Mouse (Mus musculus) lung, postnatal 4 days (tissue): ENCODE data around the gene Cdh4.

Experiments used
- DNase-seq, 2 experiments: peaks; one replicate each; pipeline ENCODE4 v3.0.0; 2021

The Cdh4 gene

DNA sequence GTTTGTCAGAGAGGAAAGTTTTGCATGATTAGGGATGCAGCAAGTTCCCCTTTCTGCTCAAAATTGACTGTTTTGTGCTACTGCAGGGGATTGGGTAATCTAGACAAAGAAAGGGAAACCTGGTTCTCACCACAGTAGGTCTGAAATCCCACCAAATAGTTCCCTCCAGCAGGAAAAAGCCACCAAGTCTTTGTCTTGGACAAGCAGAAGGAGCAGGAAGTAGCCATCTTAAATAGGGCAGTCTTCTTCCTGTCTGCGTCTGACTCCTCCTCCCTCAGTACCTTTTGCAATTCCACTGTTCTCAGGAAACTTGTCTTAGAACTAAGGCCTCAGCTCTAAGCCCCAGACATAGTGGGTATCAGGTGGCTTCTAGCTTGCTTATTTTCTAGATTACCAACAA, 360.2 kb downstream of the Cdh4 start:
- no peak for DNase-seq

DNA sequence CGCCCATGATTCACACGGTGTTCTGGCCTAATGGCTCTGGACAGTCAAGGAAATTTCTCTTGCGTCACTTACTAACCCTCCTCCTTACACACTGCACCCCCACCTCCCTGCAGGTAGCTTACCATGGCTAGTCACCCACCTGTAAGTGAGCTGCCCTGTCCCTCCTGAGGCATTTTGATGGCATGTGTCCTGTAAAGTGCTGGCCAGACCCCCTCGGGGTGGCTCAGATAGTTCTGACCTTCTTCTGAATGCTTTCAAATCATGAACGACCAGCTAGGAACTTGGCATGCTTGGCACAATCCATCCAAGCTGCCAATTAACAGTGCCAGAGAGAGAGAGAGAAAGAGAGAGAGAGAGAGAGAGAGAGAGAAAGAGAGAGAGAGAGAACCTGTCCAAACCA, 368.9 kb downstream of the Cdh4 start:
- no peak for DNase-seq

DNA sequence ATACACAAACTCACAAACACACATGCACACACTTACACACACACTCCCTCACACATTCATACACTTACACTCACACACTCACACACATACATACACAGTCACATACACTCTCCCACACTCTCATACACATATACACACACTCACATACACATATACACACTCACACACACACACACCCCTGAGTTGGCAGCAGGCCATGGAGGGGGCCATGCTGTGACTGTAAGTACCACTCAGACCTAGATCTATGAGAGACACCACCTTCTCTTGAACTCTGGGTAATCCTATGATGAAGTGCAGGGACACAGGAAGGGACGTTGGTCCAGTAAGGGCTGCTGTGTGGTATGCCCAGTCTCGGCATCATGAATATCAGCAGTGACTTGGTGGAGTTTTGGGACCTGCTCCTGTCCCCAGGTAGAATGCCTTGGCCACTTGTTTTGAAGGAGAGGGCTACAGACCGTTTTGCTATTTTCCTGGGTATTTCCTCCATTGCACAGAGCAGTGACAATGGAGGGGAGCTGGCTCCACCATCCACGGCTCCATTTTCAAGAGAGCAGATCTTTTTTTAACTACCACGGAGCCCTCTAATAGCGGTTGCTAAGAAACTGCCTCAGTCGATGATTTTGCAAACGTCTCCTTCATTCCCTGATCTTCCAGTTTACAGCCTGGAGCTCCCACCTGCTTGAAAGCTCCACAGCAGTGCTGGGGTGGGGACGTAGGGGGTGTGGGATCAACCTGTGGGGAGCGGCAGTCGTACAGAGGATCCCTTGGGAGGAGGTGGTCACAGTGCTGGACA, 371.0 kb downstream of the Cdh4 start:
- no peak for DNase-seq

DNA sequence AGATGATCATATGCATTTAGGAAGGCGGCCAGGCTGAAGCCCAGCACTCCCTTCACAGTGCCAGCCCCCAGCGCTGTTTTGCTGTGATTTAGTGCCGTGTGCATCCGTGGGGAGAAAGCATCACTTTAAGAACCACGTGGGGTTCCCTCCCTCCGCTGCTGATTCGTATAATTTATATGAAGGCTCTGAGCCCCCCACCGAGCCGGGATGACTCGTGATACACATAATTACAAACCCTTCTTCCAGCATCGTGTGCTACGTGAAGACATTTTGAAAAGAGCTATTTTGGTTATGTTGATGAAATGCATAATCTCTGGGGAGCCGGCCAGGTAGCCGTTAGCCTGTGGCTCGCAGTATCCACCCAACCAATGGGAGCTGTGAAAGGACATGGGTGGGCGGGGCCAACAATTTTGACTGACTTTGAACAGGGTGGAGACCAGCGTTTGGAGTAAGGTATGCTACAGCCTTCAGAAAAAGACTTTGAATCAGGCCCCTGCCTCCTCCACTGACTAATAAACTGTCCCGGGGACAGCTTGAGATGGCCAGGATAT, 382.6 kb downstream of the Cdh4 start:
- no peak for DNase-seq

DNA sequence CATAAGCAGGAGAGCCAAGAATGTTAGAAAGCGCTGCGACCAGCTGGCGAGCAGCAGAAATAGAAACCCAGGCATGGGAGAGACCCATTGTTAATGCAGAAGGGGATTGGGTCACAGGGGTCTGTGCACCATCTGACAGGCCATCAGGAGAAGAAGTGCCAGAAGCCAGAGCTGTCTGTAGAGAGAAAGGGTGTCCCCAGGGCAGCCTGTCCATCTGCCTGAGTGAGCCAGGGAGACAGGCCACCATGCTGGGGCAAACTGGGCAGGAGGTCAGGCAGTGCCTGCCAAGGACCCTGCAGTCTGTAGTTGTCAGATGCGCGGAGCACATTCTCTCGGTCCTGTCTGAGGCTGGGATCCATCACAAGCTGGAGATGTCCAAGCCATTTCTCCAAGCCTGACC, 386.7 kb downstream of the Cdh4 start:
- DNase-seq, result no peak

DNA sequence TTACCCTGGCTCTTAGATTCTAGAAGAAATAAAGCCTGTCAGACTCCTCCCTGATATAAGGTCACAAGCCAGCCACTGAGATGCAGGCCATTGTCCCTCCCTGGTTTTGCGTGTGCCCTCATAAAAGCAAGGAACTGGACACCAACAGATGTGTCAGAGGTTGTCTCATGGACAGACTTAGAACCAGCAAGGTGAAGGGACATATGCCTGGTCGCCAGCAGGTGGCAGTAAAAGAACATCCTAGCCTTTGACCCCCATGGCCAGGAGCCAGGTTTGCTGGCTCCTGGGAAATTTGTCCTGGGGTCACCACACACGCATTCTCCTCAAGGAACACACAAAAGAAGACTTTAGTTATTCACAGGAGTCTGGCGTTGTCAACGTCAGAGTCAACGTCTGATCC, 387.7 kb downstream of the Cdh4 start:
- DNase-seq, result peak in 1 of 2 experiments; percentile 23

DNA sequence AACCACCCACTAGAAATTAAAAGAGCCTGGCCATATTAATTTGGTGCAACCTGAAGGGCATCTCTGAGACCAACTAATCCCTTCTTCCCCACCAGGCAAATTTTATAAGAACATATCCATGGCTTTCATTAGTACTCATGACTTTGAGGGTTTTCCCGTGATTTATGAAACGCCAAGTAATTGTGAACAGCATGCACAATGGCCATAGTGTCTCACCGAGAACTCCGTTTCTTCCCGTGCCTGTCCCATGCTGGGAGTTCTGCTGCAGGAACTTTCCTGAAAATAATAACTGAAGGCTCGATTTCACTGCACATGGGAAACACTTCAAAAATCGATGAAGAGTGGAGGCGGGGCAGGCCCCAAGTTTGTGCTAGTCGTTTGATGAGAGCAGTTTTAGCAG, 392.7 kb downstream of the Cdh4 start:
- no peak for DNase-seq

DNA sequence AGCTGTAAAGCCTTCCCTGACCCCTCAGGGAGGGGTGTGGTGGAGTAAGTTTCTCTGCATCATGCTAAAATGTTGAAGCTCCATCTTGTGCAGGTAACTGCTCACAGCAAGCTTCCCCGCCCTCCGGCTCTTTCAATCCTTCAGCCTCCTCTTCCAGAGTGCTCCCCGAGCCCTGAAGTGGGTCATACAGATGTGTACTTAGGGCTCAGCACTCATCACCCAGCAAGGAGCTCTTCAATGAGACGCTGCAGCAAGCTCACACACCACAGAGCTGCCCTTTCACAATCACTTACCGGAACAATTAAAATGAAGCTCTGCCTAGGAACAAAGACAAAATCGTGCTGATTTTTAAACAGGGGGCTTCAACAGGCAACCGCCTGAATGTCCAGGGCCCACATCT, 393.3 kb downstream of the Cdh4 start:
- no peak for DNase-seq

DNA sequence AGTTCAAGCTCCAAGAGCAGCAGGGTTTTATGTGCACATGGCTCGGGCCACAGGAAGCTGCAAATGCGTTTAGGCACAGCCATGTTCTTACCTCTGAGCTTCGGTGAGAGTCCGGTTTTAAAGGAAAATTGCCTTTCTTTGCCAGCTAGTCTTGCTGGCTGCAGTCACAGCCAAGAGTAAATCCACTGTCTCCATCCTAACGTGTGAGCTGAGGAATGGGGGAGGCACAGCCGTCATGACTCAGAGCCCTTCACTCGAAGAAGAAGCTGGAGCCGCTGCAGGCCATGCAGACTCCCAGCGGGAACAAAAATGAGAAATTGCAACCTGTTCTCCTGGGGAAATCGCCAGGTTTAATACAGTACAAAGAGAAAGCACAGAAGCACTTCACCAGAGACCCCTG, 395.0 kb downstream of the Cdh4 start:
- no peak for DNase-seq

DNA sequence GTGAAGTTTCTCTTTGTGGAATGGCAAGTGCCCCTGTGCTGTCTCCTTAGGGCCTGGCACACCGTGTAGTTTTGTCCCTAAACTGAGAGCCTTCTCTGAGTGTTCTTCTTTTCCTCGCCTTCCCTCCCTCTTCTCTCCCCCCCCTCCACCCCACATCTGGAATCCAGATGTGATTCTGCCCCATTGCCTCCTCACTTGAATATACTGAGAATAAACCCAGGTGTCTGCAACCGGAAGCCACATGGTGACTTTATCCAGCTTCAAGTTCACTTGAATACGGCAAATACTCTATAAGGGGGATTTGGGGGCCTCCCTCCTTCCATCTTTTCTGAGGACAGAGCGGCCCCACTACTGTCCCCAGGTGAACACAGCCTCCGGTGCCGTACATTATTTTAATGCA, 395.8 kb downstream of the Cdh4 start:
- DNase-seq, result no peak

DNA sequence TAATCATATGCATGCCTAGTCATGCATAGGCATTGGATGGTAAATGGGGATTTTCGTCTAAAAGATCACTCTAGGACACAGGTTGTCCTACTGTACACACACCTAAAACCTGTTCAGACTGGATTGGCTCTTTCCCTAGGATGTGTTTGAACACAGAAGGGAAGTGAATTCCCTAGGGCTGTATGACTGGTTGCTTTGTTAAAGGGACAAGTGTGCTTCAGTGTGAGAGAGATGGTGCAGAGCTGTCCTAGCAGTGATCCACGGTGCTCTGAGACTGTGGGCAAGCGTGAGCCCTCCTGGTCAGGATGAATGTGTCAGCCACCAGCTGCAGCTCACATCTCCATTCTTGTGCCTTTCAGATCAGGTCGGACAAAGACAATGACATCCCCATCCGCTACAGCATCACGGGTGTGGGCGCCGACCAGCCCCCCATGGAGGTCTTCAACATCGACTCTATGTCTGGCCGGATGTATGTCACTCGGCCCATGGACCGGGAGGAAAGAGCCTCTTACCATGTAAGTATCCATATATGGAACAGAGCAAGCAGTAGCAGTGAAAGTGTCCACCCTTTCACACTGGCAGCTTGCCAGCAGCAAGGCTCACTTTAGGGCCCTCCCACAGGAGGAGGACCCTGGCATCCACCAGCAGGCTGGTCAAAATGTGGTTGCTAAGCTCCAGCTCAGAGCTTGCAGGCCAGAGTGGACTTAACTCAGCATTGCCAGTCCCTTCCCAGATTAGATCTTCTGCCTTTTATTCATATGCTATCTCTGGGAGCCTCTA, 400.6 kb downstream of the Cdh4 start:
- DNase-seq, result peak; percentile 43 to 65

DNA sequence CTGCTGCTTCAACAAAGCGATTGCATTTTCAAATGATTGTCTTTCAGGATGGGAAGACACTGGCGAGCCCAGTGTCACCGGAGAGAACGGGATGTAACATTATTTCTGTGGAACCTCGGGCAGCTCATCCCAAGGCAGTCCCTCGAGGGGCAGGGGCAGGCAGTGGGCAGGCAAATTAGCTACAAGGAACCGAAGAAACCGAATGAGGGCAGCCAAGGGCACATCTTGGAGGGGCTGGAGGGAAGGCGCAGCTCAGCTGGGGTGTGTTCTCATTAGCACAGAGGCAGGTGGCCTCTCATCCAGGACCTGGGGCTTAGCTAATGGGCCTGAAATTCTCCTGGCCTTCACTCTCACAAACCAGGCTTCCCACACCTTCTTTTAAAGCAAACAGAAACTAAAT, 407.5 kb downstream of the Cdh4 start:
- DNase-seq, result no peak

DNA sequence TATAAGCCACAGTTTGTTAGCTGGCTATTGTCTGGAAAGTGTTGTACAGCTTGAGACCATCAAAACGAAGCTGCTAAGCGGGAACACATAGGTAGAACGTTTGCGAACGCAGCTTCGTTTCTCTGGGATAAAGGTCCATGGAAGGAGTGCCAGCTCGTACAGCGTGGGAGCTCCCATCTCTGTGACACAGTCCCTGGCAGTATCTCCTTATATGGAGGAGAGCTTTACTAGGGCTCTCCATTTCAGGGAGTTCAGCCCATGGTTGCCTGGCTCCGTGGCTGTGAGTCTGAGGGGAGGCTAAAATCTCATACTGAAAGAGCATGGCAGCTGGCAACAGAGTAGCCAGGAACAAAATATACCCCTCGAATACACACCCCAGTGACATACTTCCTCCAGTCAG, 409.9 kb downstream of the Cdh4 start:
- DNase-seq, result no peak

DNA sequence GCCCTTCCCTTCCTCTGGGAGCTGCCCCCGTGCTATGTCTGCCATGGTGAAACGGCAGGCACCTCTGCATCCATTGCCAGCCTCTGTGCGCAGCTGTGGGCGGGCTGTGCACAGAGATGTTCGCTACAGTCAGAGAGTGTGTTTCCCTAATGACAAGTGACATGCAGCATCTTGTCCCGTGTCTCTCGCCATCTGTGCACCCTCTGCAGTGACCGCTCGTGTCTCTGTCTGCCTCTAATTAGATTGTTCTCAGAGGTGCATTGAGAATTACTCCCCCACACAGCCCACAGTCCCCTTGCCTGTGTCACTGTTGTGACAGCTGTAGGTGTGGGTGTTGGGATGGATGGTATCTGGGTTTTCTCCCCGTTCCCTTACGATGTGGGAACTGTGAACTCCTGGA, 410.6 kb downstream of the Cdh4 start:
- no peak for DNase-seq

DNA sequence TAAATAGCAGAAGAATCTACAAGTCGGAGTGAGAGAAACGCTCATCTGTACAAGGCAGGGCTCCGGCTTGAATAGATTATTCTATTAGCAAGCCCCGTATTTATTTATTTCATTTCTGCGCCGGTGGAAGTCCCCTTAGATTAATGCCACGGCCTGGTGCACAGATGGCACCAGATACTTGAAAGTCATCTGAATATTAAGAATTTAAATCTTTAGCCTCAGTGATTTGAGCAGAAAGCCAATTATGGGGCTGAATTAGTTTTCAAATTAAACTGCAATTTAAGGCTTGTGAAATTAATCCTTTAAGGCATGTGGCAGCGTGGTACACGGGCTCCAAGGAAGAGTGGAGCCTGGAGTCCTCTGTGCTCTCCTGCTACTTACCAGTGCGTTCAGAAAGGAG, 411.7 kb downstream of the Cdh4 start:
- DNase-seq, result no peak

DNA sequence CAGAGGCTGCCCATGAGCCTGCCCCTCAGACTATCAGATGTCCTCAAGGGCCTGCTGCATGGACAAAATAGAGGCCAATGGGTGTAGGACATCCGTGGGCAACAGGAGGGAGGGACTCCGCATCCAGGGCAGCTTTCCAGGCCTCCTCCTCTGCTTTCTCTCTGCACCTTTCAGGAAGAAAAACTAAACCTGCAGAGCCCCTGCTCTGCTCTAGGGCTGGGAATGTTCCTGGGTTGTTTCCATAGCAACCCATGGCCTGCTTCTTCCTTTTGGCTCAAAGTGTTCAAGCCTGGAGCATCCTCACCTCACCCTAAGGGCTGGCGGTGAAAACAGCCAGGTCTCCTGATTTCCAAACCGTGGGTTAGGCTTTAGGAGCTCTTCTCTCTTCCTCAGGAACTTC, 414.9 kb downstream of the Cdh4 start:
- no peak for DNase-seq

DNA sequence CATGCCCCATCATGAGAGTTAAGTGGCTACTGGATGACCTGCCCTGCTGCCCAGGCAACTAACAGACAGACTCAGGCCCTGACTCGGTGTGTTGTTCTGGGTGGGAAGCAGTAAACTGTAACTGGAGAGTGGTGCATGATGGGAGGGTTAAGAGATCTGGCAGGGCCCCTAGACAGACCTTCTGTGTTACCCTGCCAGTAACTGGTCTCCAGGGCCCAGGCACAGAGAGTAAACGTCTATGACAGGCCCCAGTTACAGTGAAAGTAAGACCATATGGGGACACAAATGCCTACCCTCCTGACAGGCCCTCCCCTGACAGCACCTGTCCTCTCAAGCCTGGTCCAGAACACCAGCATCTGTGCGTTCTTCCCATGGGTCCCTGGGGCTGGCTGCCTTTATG, 420.4 kb downstream of the Cdh4 start:
- no peak for DNase-seq

DNA sequence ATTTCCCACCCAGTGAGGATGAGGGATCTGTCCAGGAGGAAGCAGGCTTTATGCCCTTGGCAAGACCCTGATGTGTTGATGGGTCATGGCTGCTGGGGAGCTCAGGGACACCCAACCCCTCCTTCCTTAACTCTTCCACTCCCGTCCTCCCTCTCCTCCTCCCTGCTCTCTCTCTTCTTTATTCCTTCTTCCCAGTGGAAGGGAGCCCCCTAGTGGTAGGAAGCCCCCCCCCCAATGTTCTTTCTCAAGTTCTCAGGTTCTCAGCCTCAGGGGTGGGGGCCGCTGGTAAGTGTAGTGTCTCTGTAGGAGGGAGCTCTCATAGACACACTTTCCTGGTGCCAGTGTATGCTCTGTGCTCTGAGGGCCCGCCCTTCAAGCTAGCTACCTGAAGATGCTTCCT, 421.0 kb downstream of the Cdh4 start:
- DNase-seq, result no peak

DNA sequence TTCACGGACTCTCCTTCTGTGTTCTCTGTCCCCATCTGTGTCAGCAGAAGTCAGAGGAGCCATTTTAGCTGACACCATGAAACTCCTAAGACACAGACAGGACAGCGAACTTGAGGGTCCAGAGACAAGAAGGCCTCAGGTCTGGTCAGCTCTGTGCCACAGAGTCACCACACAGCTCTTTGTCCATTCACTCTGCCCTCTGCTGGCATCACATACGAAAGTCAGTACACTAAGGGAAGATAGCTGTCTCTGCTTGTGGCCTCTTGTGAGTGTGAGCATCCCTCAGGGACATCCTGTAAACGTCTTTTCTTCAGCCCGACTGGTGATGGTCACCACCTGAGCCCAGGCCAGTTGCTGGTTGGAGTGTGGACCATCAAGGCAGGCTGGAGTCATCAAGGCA, 422.9 kb downstream of the Cdh4 start:
- DNase-seq, result no peak

DNA sequence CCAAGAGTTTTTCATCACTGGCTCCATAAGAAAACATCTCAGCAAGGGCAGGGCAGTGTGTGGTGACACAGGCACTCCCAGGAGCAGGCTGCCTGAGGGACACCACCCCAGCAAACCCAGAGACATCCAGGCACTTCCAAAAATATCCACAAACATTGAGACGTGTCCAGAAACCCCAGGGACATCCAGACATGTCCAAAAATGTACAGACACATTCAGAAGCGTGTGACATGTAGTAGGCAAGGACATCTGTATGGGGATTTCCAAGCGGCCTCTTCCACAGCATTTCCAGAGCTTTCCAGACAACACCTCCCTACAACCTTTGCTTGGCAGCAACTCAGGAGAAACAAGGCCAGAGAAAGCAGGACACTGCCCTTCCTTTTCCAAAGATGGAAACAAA, 425.4 kb downstream of the Cdh4 start:
- no peak for DNase-seq

DNA sequence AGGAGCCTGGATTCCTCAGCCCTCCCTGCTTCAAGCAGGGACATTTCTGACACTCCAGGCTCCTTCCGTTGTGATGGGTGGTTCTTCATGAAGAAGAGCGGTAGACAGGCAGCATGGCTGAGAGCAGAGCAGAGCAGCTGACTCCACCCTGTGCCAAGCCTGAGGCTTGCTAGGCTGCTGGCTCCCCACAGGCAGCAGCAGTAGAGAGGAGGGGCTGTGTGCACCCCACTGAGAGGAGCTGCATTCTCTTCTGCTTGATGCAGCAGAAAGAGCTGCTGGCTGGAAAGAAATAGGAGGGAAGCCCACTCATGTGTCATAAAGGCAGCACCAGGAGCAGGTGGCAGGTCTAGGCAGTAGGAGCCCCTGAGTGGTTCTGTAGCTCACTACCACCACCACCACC, 427.6 kb downstream of the Cdh4 start:
- no peak for DNase-seq

DNA sequence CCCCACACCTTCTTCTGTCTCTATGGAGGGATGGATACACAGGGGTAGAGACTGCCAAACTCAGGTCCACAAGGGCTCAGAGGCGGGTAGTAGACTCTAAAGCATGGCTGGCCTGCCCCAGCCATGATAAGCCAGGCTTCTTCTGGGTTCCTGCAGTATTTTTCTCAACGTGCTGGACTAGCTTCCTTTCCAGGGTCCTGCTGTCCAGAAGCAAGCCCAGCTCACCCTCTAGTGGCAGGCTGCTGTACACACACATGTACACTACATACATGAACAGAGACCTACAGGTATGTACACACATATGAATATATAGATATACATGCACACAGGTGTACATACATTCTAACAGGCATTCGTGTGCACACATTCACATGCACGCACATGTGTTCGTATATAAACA, 430.5 kb downstream of the Cdh4 start:
- DNase-seq, result peak in 1 of 2 experiments; percentile 32

DNA sequence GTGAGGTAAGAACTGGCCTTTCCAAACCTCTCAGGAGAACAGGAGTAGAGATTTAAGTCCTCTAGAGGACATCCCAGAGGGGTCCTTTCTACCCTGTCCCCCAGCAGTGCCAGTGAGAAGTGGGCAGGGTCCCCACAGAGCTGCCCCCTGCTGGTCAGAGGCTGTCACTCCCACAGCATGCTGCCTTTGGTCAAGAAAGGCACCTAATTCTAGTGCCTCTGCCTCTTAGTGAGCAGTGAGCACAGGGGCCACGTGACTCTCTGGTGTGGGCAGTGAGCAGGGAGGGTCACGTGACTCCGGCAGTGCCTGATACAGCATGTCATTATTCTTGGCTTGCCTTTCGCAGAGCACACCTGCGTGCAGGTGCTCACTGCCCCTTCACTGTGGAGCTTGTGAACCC, 431.1 kb downstream of the Cdh4 start:
- DNase-seq, result peak; percentile 24 to 41

DNA sequence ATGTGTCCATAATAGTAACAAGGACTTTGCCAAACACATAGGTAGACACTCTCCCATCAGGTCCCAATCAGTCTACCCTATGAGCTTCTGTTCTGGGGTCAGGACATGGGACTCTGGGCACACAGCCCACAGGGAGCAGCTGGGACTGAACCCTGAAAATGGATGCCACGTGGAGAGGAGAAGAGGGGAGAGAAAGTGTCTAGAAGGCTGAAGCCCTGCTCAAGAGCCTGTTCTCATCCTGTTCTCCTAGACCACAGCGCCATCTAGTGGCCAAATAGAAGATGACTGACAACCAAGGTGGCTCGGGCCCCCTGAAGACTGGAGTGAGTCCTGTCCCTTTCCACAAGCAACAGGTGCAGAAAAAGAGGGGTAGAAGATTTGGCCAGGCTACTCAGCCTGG, 432.9 kb downstream of the Cdh4 start:
- DNase-seq, result peak in 1 of 2 experiments; percentile 72
